Mouse (Mus musculus): ENCODE data around the gene Ubxn10. TPM values are rescaled to one million over a fixed set of nuclear protein-coding genes. Genes with fewer than 3 reads are reported as not detected.

Ubxn10 gene
- total RNA-seq, 2 experiments from 2014 or later: 1.5 to 2.7 TPM

DNA sequence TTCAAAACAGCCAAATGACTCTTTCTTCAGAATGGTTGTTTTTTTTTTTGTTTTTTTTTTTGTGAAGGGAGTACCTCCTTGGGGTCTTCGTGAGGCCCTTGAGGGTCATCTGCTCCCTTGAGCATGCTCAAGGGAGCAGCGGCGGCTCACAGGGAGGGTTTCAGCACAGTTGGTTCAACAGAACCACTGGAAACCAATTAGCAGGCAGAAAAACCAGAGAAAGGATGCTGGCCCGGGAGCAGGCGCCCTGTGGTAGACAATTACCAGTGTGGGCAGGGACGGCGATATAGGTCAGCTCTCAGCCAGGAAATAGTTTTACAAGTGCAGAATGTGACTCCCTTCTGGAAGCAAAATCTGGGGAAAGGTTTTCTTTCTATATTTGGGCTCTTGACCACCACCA lies 33.4 kb downstream of the Ubxn10 start:
- DNase-seq (ENCODE audit: low spot score in 2 of 2): no peak

DNA sequence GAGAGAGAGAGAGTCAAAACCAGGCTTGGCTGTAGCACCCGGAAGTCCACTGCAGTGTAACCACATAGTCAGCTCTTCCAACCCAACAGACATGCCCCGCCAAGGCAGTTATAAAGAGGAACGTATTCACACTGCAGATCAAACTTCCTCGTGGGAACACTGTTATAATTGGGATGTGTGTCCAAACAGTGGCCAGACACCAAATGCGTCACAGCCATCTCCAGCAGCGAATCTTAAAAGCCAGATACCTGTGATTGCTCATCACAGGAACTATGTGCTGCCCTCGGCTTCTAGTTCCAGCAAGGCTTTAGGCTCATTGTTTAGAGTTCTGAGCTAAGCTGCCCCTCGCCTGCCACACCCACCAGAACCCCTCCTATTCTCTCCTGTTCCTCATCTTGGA lies 34.4 kb downstream of the Ubxn10 start:
- no peak for DNase-seq (ENCODE audit: low spot score in 2 of 2)

DNA sequence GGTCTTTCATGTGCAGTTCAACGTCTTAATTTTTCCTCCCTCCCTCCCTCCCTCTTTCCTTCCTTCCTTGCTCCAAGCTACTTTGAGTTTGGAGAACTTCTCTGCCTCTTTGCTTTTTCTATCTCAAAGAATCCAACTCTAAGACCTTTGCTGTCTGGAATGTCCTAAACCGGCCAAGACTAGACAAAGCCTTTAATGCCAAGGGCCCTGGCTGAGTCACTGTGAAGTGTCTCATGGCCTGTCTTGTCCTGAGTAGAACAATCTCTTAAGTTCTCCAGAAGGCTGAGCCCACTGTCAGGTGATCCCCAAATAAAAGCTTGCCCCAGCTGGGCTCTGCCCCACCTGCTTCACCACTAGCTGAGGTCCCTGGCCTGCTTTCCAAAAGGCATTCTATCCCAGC lies 34.9 kb downstream of the Ubxn10 start:
- no peak for DNase-seq (ENCODE audit: low spot score in 2 of 2)

DNA sequence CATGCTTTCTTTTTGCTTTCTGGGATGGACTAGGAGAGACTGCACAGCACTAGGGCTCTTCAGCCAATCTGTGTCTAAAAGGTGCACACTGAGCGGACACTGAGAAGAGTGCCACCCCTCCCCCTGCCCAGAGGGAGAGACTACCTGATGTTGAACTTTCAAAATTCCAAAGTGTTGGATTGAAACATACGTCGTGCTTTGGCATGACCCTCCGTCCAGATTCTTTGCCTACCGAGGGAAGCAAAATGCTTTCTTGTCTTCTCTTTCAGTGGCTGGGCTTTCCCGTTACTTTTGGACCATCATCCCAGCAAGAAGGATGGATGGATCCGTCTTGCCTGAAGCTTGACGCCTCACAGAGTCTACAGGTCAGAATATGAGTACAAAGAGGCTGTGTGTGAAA lies 35.9 kb downstream of the Ubxn10 start:
- DNase-seq (ENCODE audit: low spot score in 2 of 2): no peak

DNA sequence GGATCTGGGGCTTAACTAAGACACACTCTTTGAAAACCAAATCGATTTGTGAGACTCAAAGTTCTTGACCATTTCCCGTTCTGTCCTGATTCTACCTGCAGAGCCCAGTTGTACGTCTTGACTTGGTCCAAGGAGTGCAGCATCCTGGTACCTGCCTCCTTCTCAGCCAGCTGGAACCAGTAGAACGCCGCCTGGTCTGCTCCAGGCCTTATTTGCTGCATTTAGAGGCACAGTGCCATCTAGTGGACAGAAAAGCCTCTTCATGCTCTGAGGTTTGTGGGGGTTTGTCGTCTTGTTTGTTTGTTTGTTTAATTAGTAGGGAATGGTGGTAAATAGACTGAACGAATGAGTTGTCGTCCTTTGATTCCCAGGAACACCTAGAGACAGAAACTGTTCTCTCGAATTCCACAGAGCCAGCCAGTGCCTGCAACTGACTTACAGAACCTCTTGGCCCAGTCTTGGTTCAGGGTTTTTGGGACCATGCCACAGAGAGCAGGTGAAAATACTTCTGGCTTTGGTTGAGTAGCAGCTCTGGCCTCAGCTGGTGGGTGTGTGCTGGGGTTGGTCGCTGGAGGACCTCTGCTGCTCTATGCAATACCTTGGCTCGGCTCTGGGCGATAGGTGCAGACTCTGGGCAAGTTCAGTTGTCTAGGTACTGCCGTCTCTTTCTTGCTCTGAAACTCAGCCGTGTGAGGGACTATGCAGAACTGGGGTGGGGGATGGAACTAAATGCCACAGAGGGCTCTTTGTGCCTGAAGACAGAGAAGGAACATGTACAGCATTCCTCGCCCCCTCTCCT lies 36.6 kb downstream of the Ubxn10 start:
- peak; percentile 69 to 83 for DNase-seq (ENCODE audit: low spot score in 2 of 2)

DNA sequence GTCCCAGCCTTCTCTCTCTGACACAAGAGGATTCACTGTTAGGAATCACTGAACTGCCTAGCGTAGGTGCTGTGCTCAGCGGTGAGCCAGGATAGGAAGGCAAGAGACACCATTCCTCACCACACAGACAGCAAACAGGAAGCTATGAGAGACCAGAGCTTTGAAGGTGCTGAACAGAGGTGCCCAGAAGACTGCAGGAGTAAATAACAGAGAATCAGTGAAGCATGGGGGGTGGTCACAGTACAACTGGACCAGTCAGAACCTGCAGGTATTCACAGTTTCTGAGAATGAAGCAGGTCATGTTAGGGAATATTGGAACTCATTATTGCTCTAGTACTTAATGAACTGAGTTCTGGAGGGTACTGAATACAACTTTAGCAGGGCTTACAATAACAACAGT lies 38.7 kb downstream of the Ubxn10 start:
- no peak for DNase-seq (ENCODE audit: low spot score in 2 of 2)

DNA sequence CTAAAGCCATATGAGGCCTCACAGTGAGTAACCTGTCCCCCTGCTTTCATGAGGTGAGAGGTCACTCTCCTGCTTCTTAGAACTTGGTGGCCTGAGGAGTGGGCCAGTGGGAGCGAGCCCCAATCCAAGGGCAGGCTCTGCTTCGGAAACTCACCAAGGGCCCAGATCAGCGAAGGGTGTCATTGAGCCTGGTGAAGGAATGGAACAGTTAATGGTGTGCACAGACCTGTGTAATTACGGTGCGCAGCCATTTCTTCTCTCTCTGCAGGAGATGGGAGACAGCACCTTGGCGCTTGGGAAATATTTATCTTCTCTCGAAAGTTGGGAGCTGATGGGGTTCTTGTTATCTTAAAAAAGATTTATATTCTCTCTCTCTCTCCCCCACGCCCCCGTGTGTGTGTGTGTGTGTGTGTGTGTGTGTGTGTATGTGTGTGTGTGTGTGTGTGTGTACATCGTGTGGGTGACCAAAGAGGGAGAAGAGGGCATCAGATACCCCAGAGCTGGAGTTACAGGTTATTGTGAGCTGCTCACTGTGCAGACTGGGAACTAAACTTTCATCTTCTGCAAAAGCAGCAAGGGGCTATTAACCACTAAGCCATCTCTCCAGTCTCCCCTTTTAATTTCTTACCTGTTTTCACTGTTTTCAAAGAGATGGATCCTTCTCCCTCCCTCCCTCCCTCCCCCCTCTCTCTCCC lies 39.7 kb downstream of the Ubxn10 start:
- no peak for DNase-seq (ENCODE audit: low spot score in 2 of 2)

DNA sequence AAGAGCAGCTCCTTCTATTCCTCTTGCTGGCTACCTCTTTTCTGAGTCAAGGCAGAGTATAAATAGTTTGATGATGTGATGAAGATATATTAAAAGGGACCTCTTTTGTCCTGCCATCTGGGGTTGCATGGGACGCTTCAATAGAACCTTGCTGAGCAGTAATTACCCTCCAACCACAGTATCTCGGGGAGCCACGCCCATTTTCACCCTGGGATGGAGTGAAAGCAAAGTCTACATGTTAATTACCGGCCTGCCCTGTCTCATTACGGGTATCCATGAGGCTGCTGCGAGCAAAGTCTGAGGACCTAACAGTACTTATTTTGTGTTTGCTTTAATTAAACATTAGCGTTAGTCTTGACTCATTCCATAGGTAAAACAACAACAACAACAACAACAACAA lies 40.2 kb downstream of the Ubxn10 start:
- no peak for DNase-seq (ENCODE audit: low spot score in 2 of 2)

DNA sequence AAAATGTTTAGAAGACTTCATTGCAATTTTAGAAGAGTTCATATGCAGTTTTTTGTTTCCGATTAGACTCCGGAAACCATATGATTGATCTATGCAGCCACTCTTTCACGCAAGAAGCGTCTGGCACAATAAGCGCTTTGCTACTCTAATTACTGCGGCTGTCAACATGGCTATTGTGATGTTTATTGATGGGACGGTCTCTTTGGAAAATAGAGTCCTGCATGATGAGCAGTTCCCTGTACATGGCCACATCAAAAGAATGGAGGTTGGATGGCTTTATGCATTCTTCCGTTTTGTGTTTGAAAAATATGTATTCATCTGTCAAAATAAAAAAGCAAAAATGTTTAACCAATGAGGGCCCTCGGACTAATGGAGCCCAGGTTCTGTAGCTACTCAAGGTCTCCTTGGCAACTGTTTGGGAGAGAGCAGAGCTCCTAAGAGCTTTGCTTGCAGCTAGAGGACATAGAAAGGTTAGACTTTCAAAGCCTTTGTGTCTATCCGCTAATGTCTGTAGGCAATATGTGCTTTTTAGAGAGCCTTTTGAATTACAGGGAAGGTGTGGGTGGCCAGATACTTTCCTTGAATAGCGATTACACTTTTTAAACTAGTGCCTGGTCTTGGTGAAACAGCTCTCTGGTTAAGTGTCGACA lies 43.8 kb downstream of the Ubxn10 start:
- no peak for DNase-seq (ENCODE audit: low spot score in 2 of 2)

DNA sequence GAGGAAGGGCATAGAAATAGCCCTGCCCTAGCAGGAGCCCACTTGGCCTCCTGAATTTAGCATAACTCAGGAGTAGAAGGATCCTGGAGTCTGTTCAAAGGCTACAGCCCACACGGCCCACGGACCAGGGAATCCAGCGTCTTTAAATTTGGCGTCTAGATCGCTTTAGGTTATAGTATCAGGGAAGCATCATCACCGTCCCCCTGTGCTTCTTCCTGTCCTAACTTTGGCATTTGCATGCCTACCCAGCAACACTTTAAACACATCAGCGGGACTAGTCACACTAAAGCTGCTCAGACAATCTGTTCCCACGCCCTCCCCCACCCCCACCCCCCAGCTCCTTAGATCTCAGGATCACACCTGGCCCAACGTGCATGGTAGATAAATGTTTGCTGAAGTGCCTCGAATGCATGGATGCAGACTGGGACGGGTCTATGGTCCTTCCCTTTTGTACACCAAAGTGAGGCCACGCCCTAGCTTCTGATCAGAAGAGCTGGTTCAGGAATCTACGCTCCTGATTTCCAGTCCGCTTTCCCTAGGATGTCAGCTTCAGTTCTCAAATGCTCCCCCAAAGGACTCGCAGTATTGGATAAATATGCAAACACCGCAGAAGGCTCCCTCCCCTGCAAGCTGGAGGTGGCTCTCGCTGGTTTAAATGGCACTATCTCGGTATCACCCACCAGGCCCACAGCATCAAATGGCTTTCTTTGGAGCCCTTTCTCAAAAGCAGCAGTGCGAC lies 45.4 kb downstream of the Ubxn10 start:
- no peak for DNase-seq (ENCODE audit: low spot score in 2 of 2)

DNA sequence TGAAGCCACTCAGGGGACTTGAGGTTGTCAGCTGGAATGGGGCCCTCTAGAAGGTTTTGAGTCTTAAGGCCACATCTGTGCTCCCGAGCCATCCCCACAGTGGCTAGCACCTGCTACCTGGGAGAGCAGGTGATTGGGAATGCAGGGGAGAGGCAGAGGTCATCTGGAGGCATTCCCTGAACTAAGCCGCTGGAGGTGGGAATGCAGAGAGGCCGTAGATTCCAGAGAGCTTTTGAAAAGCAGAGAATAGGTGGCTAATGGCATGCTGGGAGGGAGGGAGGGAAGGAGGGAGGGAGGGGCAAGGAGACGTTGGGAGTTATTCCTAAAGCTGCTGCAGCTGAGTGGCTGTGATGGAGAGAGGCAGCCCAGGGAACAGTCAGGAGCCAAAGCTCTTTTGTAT lies 46.4 kb downstream of the Ubxn10 start:
- no peak for DNase-seq (ENCODE audit: low spot score in 2 of 2)

DNA sequence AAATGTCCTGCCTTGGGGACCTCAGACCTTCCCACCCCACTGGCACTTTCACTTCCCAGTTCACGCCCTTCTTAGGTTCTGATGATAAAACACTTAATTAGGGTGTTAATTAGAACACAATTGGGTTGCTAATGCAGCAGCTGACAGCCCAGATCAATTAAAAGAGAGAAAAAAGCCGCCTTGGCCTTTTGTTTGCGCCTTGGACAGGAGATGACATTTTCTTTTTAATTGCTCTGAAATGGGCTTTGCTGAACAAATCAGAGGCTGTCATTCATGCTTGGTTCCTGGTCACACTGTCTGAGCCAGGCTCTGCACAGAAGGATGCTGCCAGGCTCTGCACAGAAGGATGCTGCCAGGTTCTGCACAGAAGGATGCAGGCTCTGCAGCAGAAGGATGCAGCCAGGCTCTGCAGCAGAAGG lies 47.9 kb downstream of the Ubxn10 start:
- peak; percentile 50 to 67 for DNase-seq (ENCODE audit: low spot score in 2 of 2)

DNA sequence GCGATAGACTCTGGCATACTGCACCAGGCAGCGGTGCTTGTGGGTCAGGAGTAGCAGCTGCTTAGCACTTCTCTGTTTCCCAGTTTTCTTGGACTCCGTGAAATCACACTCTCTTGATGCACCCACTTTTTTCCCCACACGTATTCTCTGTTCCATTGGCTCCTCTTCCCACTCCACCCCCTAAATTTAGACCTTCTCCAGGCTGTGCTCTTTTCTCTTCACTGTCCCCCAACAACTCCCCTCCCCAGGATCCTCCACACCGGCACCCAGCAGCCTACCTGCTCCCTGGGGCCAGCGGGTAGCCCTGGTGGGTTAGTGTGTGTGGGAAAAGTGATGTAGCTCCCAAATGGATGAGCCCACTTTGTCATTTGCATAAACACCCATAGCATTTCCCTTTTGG lies 51.2 kb downstream of the Ubxn10 start:
- no peak for DNase-seq (ENCODE audit: low spot score in 2 of 2)

DNA sequence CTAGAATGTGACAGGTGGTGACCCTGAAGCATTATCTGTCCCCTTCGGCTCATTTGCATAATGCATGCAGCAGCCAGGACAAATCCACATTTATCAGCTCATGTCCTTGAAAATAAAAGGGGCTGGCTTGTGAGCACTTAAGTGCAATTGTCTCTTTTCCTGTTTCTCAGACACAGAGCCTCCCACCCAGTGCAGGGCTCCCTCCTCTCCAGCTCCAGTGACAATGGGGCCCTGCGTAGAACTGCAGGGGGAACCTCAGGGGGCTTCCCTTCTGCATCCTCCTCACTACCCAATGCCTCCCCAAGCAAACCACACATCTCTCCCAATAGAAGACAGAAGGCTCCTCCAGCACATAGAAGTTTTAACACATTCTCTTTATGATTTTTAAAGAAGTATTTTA lies 54.2 kb downstream of the Ubxn10 start:
- no peak for DNase-seq (ENCODE audit: low spot score in 2 of 2)

DNA sequence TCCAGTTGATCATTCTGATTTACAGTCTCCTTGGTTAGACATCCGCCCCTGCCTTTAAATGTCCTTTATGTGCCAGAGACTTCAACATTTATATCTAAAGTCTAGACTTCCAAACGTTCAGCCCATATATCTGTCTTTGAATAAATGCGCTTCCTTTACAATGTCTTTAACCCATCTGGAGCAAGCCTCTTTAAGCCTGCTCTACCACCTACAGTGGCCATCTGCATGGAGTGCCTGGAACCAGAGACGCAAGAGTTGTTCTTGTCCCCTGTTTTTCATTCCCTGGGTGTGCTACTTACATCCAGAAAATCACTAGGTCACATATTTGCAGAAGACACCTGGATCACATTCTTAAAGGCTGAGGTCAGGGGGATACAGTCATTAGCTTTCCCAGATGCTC lies 56.8 kb downstream of the Ubxn10 start:
- no peak for DNase-seq (ENCODE audit: low spot score in 2 of 2)

DNA sequence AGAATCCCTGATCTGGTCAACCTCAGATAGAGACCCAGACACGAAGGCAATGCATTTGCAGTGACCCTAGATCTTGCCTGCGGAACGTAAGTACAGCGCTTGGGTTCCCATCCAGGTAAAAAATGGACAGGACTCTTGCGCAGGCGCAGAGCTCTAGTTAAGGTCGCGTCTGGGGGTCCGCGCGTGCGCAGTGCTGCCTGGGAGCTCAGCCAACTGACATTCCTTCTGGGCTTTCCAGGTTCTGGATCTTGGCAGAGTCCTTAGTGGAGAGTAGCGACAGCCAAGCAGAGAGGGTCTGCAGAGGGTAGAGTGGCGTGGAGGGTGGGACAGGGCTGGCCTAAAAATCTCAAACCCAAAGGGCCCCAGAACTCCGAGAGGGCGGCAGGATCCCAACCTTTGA lies 59.4 kb downstream of the Ubxn10 start:
- peak; percentile 72 to 78 for DNase-seq (ENCODE audit: low spot score in 2 of 2)

DNA sequence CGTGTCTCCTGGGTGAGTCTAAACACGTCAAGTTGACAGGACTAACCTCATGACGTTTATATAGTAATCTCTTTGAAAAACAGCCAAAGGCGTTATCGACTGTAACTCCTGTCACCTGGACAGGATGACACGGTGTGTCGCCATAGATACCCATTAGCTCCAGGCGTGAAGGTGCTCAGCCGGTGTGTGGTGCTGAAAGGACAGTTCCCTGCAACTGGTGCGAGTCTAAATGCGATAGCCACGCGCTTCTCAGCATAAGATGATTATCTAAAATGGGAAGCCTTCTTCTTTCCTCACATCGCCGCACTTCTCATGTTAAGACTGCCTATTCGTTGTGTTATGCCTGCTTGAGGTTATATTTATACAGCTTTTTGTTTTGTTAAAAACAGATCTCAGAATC lies 60.5 kb downstream of the Ubxn10 start:
- no peak for DNase-seq (ENCODE audit: low spot score in 2 of 2)

DNA sequence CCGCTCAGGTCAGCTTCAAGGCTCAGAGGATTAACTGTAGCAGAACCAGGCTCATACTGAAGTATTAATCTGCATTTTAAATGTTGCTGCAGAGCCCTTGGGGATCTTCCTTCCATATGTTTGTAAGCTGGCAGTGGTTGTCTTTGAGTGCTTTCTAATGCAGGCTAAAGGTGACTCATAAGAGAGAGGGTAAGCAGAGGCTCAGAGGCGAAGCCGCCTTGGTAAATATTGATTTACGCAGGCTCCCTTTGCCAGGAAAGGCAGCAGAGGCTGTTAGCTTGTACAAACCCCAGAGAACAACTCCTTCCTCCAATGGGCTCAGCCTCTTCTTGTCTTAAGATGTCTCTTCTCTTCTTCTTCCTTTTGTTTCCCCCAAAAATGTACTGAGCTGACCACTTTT lies 64.8 kb downstream of the Ubxn10 start:
- no peak for DNase-seq (ENCODE audit: low spot score in 2 of 2)

DNA sequence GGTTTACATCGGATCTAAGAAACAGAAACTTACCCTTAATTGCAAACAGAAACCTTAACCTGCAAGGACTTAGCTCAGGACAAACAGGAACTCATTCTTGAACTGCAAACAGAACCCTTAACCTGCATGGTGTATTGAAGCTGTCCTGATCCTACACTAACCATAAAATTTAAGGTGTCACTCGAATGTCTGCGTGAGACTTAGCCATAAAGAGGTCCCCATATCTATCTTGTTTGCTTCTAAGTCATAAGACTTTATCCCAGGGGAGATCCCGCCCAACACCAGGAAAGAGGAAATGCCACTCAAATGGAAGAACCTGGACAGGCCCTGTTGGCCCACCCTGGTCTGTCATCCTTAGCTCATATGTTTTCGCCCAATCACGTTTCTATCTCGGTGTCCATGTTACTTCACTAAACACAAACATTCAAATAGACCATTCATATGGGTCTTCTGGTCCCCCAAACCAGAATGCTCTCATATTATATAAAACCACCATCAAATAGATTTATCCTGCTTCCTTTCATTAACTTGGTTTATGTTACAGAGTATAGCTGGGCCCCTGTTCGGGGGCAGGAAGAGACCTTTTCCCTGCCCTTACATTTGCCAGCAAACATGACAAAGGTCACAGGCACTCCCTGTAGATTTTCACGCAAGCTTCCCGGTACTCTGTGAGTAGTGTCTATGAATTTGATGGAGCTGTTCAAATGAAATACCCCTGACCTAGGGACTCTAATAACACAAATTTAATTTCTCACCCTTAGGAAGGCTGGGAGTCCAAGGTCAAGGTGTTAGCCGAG lies 66.7 kb downstream of the Ubxn10 start:
- DNase-seq (ENCODE audit: low spot score in 2 of 2): no peak

DNA sequence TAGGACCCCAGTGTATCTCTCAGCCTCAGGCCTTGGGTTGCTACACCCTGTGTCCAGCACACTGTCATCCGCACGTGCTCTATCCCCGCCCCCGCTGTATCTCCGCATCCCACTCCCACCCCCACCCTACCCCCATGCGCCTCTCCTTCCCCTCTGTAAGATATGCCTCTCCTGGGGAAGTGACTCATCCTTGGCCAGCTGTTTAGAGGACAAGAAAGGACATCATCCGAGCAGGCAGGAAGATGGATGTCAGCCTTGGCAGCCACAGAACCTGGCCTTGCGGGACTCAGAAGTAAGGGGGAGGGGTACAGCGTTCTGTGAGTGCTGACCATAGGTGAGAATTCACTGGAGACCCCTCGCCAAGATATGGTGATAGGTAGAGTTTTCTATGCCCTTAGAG lies 70.4 kb downstream of the Ubxn10 start:
- no peak for DNase-seq (ENCODE audit: low spot score in 2 of 2)

Data from layer of hippocampus, postnatal 14 days (tissue).